Mouse (Mus musculus) CH12.LX (cell line): ENCODE data around the gene Pianp.

Experiments used
- CHD1 ChIP-seq: IDR thresholded peaks from 2 replicates; pipeline ENCODE4 v1.6.1; 2012; ENCODE audit warnings: low read depth, low read length, improper control_type of control experiment, inconsistent platforms
- CTCF ChIP-seq, 2 experiments: IDR thresholded peaks in 1 of 2; conservative IDR thresholded peaks in 1 of 2; 2 replicates each; pipeline ENCODE4 v1.5.1; 2011 to 2012; ENCODE audit warnings: low read depth in 2 of 2, low read length in 2 of 2, improper control_type of control experiment in 1 of 2, inconsistent platforms in 1 of 2, mild to moderate bottlenecking in 1 of 2, moderate library complexity in 1 of 2
- ETS1 ChIP-seq: conservative IDR thresholded peaks from 2 replicates; pipeline ENCODE4 v1.6.1; 2012; ENCODE audit warnings: low read depth, mild to moderate bottlenecking, inconsistent platforms, low read length, improper control_type of control experiment, moderate library complexity
- HCFC1 ChIP-seq: IDR thresholded peaks from 2 replicates; pipeline ENCODE4 v1.6.1; 2012; ENCODE audit warnings: low read depth, mild to moderate bottlenecking, inconsistent platforms, low read length, improper control_type of control experiment
- MAFK ChIP-seq: IDR thresholded peaks from 2 replicates; pipeline ENCODE4 v1.6.1; 2011; ENCODE audit warnings: low read length, improper control_type of control experiment; ENCODE audit not compliant: insufficient replicate concordance
- MAX ChIP-seq: IDR thresholded peaks from 2 replicates; pipeline ENCODE4 v1.6.1; 2011; ENCODE audit warnings: low read length, improper control_type of control experiment
- NELFE ChIP-seq: IDR thresholded peaks from 2 replicates; pipeline ENCODE4 v1.6.1; 2011; ENCODE audit warnings: low read depth, low read length, improper control_type of control experiment
- POLR2A ChIP-seq: IDR thresholded peaks from 2 replicates; pipeline ENCODE4 v1.6.1; 2011; ENCODE audit warnings: low read depth, mild to moderate bottlenecking, improper control_type of control experiment, low read length
- RAD21 ChIP-seq: IDR thresholded peaks from 2 replicates; pipeline ENCODE4 v1.6.1; 2011; ENCODE audit warnings: low read depth, mild to moderate bottlenecking, low read length, improper control_type of control experiment, moderate library complexity
- TBP ChIP-seq: conservative IDR thresholded peaks from 2 replicates; pipeline ENCODE4 v1.6.1; 2011; ENCODE audit warnings: low read depth, low read length, improper control_type of control experiment

- TF ChIP-seq POLR2A (no peak), MAFK (no peak), RAD21 (no peak), CHD1 (no peak), MAX (no peak), NELFE (no peak), TBP (no peak), HCFC1 (no peak), CTCF (conservative IDR thresholded peaks at IDR 0.05 in 1 of 2, IDR thresholded peaks at IDR 0.05 in 1 of 2; ENCODE audit: low read depth in 2 of 2, low read length in 2 of 2) (no peak), ETS1 (no peak)
Observed at GRCm38 (mm10) chr6:124999091-124999490, 2.6 kb downstream of the Pianp start.
